Mouse (Mus musculus): Measurements from ENCODE around the gene Lrrc4c. TPM values are rescaled to one million over a fixed set of nuclear protein-coding genes. Genes with fewer than 3 reads are reported as not detected.

Gene Lrrc4c
- total and polyA plus RNA-seq, 3 experiments = not detected

DNA sequence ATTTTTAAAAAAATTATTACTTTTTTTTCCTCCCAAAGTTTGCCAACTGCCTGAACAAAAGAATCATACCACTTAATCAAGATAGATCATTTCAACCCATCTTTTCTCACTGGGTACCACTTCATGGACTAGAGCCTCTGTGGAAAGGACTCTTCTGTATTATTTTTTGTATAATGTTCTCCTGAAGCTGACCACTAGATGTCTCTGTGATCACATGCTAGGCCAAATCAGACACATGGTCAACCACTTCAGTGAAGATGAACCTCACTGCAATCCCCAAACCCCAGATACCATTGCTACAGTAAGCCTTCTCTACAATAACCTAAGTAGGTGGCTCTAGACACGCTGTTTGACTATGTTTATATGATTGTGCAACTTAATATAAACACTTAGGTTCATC, 19.4 kb downstream of the Lrrc4c start:
- dilution Hi-C loops (cut with MboI; ENCODE audit: extremely low pct_ligation_motif_present, extremely low pct_unique_long_range_greater_than_20kb, low sequenced_read_pairs) = no loop called here
- H3K9me3 ChIP-seq (replicated peaks; ENCODE audit: low read length) = peaks cover 22% of the 10 kb centered on the region
- no peak overlapping the region for H3K4me2 ChIP-seq (ENCODE audit: insufficient read depth, low read depth, poor library complexity, severe bottlenecking)
- no peak overlapping the region for H3K4me3 ChIP-seq (replicated peaks in 1 of 3; ENCODE audit: low read depth in 2 of 3, low read length in 2 of 3, poor library complexity in 1 of 3)
- TF ChIP-seq RAD21 (IDR thresholded peaks at IDR 0.05; ENCODE audit: low read depth, low read length) = peak; percentile 18
- TF ChIP-seq E2F4 (IDR thresholded peaks at IDR 0.05; ENCODE audit: insufficient replicate concordance, low read depth, low read length) = no peak
- no peak for TF ChIP-seq SIN3A (IDR thresholded peaks at IDR 0.05; ENCODE audit: low read length)
- peak in 1 of 2 experiments; percentile 30; a peak in 2 of 4 replicates for TF ChIP-seq CTCF (conservative IDR thresholded peaks at IDR 0.05 in 1 of 2, IDR thresholded peaks at IDR 0.05 in 1 of 2; ENCODE audit: low read depth in 2 of 2, low read length in 2 of 2)
- no peak for TF ChIP-seq ETS1 (conservative IDR thresholded peaks at IDR 0.05; ENCODE audit: low read depth, low read length)
- no peak overlapping the region for H3K9ac ChIP-seq (ENCODE audit: insufficient read depth, low read depth)
- H3K36me3 ChIP-seq (replicated peaks in 1 of 2; ENCODE audit: control insufficient read depth in 1 of 2, insufficient read depth in 1 of 2, low read length in 1 of 2) = no peaks in the 10 kb centered on the region
- no peaks in the 10 kb centered on the region for H3K4me1 ChIP-seq (ENCODE audit: control insufficient read depth in 1 of 2, insufficient read depth in 2 of 2)
- no peak for DNase-seq (ENCODE audit: extremely low read depth)
- in situ Hi-C loops (cut with MboI; ENCODE audit: low pct_ligation_motif_present, low pct_unique_long_range_greater_than_20kb, low sequenced_read_pairs) = no loop called here
- H3K79me2 ChIP-seq (replicated peaks; ENCODE audit: control insufficient read depth, extremely low read depth, insufficient read depth, poor library complexity, severe bottlenecking) = no peaks in the 10 kb centered on the region
- H3K27ac ChIP-seq (ENCODE audit: insufficient read depth, low read depth) = no peak overlapping the region
- no peaks in the 10 kb centered on the region for H3K27me3 ChIP-seq (replicated peaks)

DNA sequence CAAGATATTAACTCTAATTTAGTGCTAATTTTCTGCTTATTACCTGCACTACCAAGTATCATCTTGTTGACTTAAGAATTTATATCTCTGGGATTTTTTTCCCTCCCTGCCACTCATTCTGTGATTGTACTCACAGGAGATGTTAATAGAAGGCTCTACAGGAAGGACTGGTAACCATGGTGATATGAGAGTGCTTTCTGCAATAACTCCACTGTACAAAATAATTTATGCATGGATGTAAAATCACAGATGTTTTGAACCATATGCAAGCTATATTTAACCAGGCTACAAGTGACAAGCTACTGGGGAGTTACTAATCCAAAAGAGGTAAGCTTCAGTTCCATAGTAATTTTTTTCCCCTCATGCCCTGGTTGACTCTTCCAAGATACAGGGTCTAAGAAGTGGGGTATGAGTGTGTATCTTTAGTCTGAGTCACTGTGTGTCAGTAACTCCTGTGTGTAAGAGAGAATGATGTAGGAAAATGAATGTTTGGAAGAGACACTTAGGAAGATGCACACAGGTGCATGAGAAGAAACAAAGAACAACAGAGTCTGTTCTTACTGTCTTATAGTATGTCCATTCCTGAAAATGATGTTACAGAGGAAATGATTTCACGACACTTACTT, 83.3 kb downstream of the Lrrc4c start:
- Histone ChIP-seq H3K27me3 (replicated peaks) (no peaks in the 10 kb centered on the region), H3K9me3 (replicated peaks; ENCODE audit: low read length) (peaks cover 2% of the 10 kb centered on the region), H3K4me3 (replicated peaks in 1 of 3; ENCODE audit: low read depth in 2 of 3, low read length in 2 of 3, poor library complexity in 1 of 3) (no peak overlapping the region), H3K4me2 (ENCODE audit: insufficient read depth, low read depth, poor library complexity, severe bottlenecking) (no peak overlapping the region), H3K9ac (ENCODE audit: insufficient read depth, low read depth) (no peak overlapping the region), H3K4me1 (ENCODE audit: control insufficient read depth in 1 of 2, insufficient read depth in 2 of 2) (no peaks in the 10 kb centered on the region), H3K36me3 (replicated peaks in 1 of 2; ENCODE audit: control insufficient read depth in 1 of 2, insufficient read depth in 1 of 2, low read length in 1 of 2) (no peaks in the 10 kb centered on the region), H3K79me2 (replicated peaks; ENCODE audit: control insufficient read depth, extremely low read depth, insufficient read depth, poor library complexity, severe bottlenecking) (no peaks in the 10 kb centered on the region), H3K27ac (ENCODE audit: insufficient read depth, low read depth) (no peak overlapping the region)
- TF ChIP-seq ZC3H11A (IDR thresholded peaks at IDR 0.05; ENCODE audit: low read depth, low read length) (no peak), MXI1 (IDR thresholded peaks at IDR 0.05; ENCODE audit: low read depth, low read length) (no peak), MAFK (IDR thresholded peaks at IDR 0.05; ENCODE audit: insufficient replicate concordance, low read length) (no peak), RCOR1 (conservative IDR thresholded peaks at IDR 0.05; ENCODE audit: low read depth, low read length) (no peak), MEF2A (IDR thresholded peaks at IDR 0.05; ENCODE audit: borderline replicate concordance, low read depth, low read length) (no peak), BHLHE40 (IDR thresholded peaks at IDR 0.05; ENCODE audit: low read depth, low read length) (no peak), KAT2A (IDR thresholded peaks at IDR 0.05; ENCODE audit: insufficient replicate concordance, low read length) (no peak), POLR2AphosphoS2 (IDR thresholded peaks at IDR 0.05; ENCODE audit: low read depth, low read length) (no peak), CHD2 (IDR thresholded peaks at IDR 0.05; ENCODE audit: low read length) (no peak), TCF12 (IDR thresholded peaks at IDR 0.05; ENCODE audit: low read depth, low read length) (no peak), TBP (conservative IDR thresholded peaks at IDR 0.05; ENCODE audit: low read depth, low read length) (no peak), RAD21 (IDR thresholded peaks at IDR 0.05; ENCODE audit: low read depth, low read length) (no peak), IRF4 (IDR thresholded peaks at IDR 0.05; ENCODE audit: low read depth, low read length) (no peak), ZNF384 (IDR thresholded peaks at IDR 0.05; ENCODE audit: low read depth, low read length) (no peak), GABPA (IDR thresholded peaks at IDR 0.05; ENCODE audit: insufficient replicate concordance, low read depth, low read length) (no peak)
- dilution Hi-C loops (cut with MboI; ENCODE audit: extremely low pct_ligation_motif_present, extremely low pct_unique_long_range_greater_than_20kb, low sequenced_read_pairs) (no loop called here), in situ Hi-C loops (cut with MboI; ENCODE audit: low pct_ligation_motif_present, low pct_unique_long_range_greater_than_20kb, low sequenced_read_pairs) (no loop called here)
- no peak for DNase-seq (ENCODE audit: extremely low read depth)

All from CH12.LX (cell line).